Mouse (Mus musculus): ENCODE data around the gene C2cd3. TPM values are rescaled to one million over a fixed set of nuclear protein-coding genes. Genes with fewer than 3 reads are reported as not detected.

C2cd3 gene
- total RNA-seq, 2 experiments from 2014 or later: 20.5 to 28.1 TPM

- no peak for DNase-seq (ENCODE audit: low spot score in 2 of 2)
- intact Hi-C loops (cut with DNase I): no loop called here
Measured at GRCm38 (mm10) chr7:100399231-100399913, 27.3 kb downstream of the C2cd3 start.

- intact Hi-C loops (cut with DNase I): no loop called here
Measured at GRCm38 (mm10) chr7:100400899-100401539, 29.0 kb downstream of the C2cd3 start.

GRCm38 (mm10) chr7:100402715-100403114, 30.7 kb downstream of the C2cd3 start:
- no peak for DNase-seq (ENCODE audit: low spot score in 2 of 2)
- intact Hi-C loops (cut with DNase I): no loop called here

More at GRCm38 (mm10) chr7:100400899-100401539, 29.0 kb downstream of the C2cd3 start:
- no peak for DNase-seq (ENCODE audit: low spot score in 2 of 2)

- DNase-seq (ENCODE audit: low spot score in 2 of 2): no peak
- intact Hi-C loops (cut with DNase I): no loop called here
Measured at GRCm38 (mm10) chr7:100407677-100408076, 35.6 kb downstream of the C2cd3 start.

- DNase-seq (ENCODE audit: low spot score in 2 of 2): no peak
- intact Hi-C loops (cut with DNase I): no loop called here
Measured at GRCm38 (mm10) chr7:100408684-100409083, 36.7 kb downstream of the C2cd3 start.

- intact Hi-C loops (cut with DNase I): no loop called here
Measured at GRCm38 (mm10) chr7:100425795-100426194, 53.8 kb downstream of the C2cd3 start.

GRCm38 (mm10) chr7:100429102-100429501, 57.1 kb downstream of the C2cd3 start:
- intact Hi-C loops (cut with DNase I): no loop called here

More at GRCm38 (mm10) chr7:100425795-100426194, 53.8 kb downstream of the C2cd3 start:
- DNase-seq (ENCODE audit: low spot score in 2 of 2): no peak

GRCm38 (mm10) chr7:100429911-100430310, 57.9 kb downstream of the C2cd3 start:
- no peak for DNase-seq (ENCODE audit: low spot score in 2 of 2)

More at GRCm38 (mm10) chr7:100429102-100429501, 57.1 kb downstream of the C2cd3 start:
- DNase-seq (ENCODE audit: low spot score in 2 of 2): peak; percentile 35

GRCm38 (mm10) chr7:100431103-100431502, 59.1 kb downstream of the C2cd3 start:
- no peak for DNase-seq (ENCODE audit: low spot score in 2 of 2)
- intact Hi-C loops (cut with DNase I): no loop called here

More at GRCm38 (mm10) chr7:100429911-100430310, 57.9 kb downstream of the C2cd3 start:
- intact Hi-C loops (cut with DNase I): no loop called here

- intact Hi-C loops (cut with DNase I): no loop called here
- DNase-seq (ENCODE audit: low spot score in 2 of 2): no peak
Measured at GRCm38 (mm10) chr7:100433295-100433694, 61.3 kb downstream of the C2cd3 start.

GRCm38 (mm10) chr7:100443728-100444127, 71.7 kb downstream of the C2cd3 start:
- intact Hi-C loops (cut with DNase I): no loop called here
- DNase-seq (ENCODE audit: low spot score in 2 of 2): no peak

GRCm38 (mm10) chr7:100446271-100446670, 74.2 kb downstream of the C2cd3 start:
- DNase-seq (ENCODE audit: low spot score in 2 of 2): no peak
- intact Hi-C loops (cut with DNase I): no loop called here

GRCm38 (mm10) chr7:100448530-100448929, 76.5 kb downstream of the C2cd3 start:
- DNase-seq (ENCODE audit: low spot score in 2 of 2): no peak
- intact Hi-C loops (cut with DNase I): no loop called here

GRCm38 (mm10) chr7:100448985-100449384, 77.0 kb downstream of the C2cd3 start:
- DNase-seq (ENCODE audit: low spot score in 2 of 2): no peak
- intact Hi-C loops (cut with DNase I): no loop called here

GRCm38 (mm10) chr7:100458153-100458552, 86.1 kb downstream of the C2cd3 start:
- DNase-seq (ENCODE audit: low spot score in 2 of 2): no peak
- intact Hi-C loops (cut with DNase I): no loop called here

GRCm38 (mm10) chr7:100459862-100460261, 87.8 kb downstream of the C2cd3 start:
- DNase-seq (ENCODE audit: low spot score in 2 of 2): no peak
- intact Hi-C loops (cut with DNase I): no loop called here

- peak; percentile 66 to 75 for DNase-seq (ENCODE audit: low spot score in 2 of 2)
- intact Hi-C loops (cut with DNase I): no loop called here
Measured at GRCm38 (mm10) chr7:100461621-100462151, 89.7 kb downstream of the C2cd3 start.

GRCm38 (mm10) chr7:100463194-100463593, 91.2 kb downstream of the C2cd3 start:
- no peak for DNase-seq (ENCODE audit: low spot score in 2 of 2)
- intact Hi-C loops (cut with DNase I): no loop called here

GRCm38 (mm10) chr7:100463757-100464156, 91.7 kb downstream of the C2cd3 start:
- no peak for DNase-seq (ENCODE audit: low spot score in 2 of 2)
- intact Hi-C loops (cut with DNase I): no loop called here

- intact Hi-C loops (cut with DNase I): no loop called here
- DNase-seq (ENCODE audit: low spot score in 2 of 2): no peak
Measured at GRCm38 (mm10) chr7:100464248-100464647, 92.2 kb downstream of the C2cd3 start.

- intact Hi-C loops (cut with DNase I): no loop called here
- no peak for DNase-seq (ENCODE audit: low spot score in 2 of 2)
Measured at GRCm38 (mm10) chr7:100465248-100465647, 93.2 kb downstream of the C2cd3 start.

Measured in left cerebral cortex, postnatal 36 days (tissue).